Mouse (Mus musculus) midbrain, embryonic 11.5 days (tissue): ENCODE results near the gene Nprl2. TPM values are rescaled to one million over a fixed set of nuclear protein-coding genes. Genes with fewer than 3 reads are reported as not detected.

ENCODE experiments used
- ATAC-seq: fragments of 200-750 bp; cut with Nextera tagmentation; 2 replicates; pipeline ENCODE4 v1.8.0; 2017; ENCODE audit warnings: moderate TSS enrichment, moderate library complexity; ENCODE audit not compliant: low FRiP score
- DNase-seq: peaks from one replicate; pipeline ENCODE4 v3.0.0; 2015; ENCODE audit warnings: low spot score; ENCODE audit errors: missing footprints
- H3K27ac ChIP-seq: fragments of 300-500 bp; sonication (generic); 2 replicates; pipeline ENCODE4 v1.5.1; 2014; ENCODE audit warnings: low read depth, low read length
- H3K27me3 ChIP-seq: fragments of 300-500 bp; sonication (generic); 2 replicates; pipeline ENCODE4 v1.6.1; 2014; ENCODE audit warnings: mild to moderate bottlenecking, low read length, moderate library complexity, mixed read lengths; ENCODE audit not compliant: control insufficient read depth, insufficient read depth
- H3K36me3 ChIP-seq: fragments of 300-500 bp; sonication (generic); 2 replicates; pipeline ENCODE4 v1.6.1; 2014; ENCODE audit warnings: mild to moderate bottlenecking, low read length, moderate library complexity, mixed read lengths; ENCODE audit not compliant: control insufficient read depth, insufficient read depth
- H3K4me1 ChIP-seq: fragments of 300-500 bp; sonication (generic); 2 replicates; pipeline ENCODE4 v1.6.1; 2014; ENCODE audit warnings: low read length; ENCODE audit not compliant: control insufficient read depth, insufficient read depth
- H3K4me2 ChIP-seq: fragments of 300-500 bp; sonication (generic); 2 replicates; pipeline ENCODE4 v1.6.1; 2014; ENCODE audit warnings: mild to moderate bottlenecking, moderate library complexity
- H3K4me3 ChIP-seq: fragments of 300-500 bp; sonication (generic); 2 replicates; pipeline ENCODE4 v1.5.1; 2014; ENCODE audit warnings: low read depth, low read length
- H3K9ac ChIP-seq: fragments of 300-500 bp; sonication (generic); 2 replicates; pipeline ENCODE4 v1.6.1; 2014; ENCODE audit warnings: low read length
- H3K9me3 ChIP-seq: fragments of 300-500 bp; sonication (generic); 2 replicates; pipeline ENCODE4 v1.6.1; 2016; ENCODE audit warnings: low read length; ENCODE audit not compliant: control insufficient read depth
- WGBS: fragments of 180-500 bp; shearing (Covaris S2); extraction: QIAGEN DNeasy Blood & Tissue Kit; methylation state at CpG from one replicate; pipeline ENCODE4 v1.1.7; 2014; 5-methylcytosine and 5-hydroxymethylcytosine counted together
- polyA plus RNA-seq: library from polyadenylated mRNA; unstranded; fragments of >200 nt; fragmentation: Nextera tagmentation; extraction: Ambion mirVana; gene quantifications from 2 replicates; pipeline ENCODE4 v1.2.1, GENCODE M21; 2014

Nprl2 gene
- polyA plus RNA-seq, 1 experiment from 2014 or later, result 43.3 TPM

GRCm38 (mm10) chr9:107582509-107583062 is 40.6 kb downstream of the Nprl2 start:
- Histone ChIP-seq H3K4me3 (no peak overlapping the region), H3K9me3 (no peaks in the 10 kb centered on the region), H3K4me2 (no peak overlapping the region), H3K27ac (no peak overlapping the region), H3K27me3 (no peaks in the 10 kb centered on the region), H3K36me3 (no peaks in the 10 kb centered on the region), H3K9ac (no peak overlapping the region), H3K4me1 (peaks cover 11% of the 10 kb centered on the region)
- ATAC-seq (no peak), DNase-seq (no peak)
- WGBS, result 88% methylated on average over 7 of the region's 7 CpGs

GRCm38 (mm10) chr9:107583174-107583573 is 41.1 kb downstream of the Nprl2 start:
- H3K4me3 ChIP-seq, result no peak overlapping the region

GRCm38 (mm10) chr9:107586504-107586903 is 44.5 kb downstream of the Nprl2 start:
- Histone ChIP-seq H3K9ac (no peak overlapping the region), H3K4me3 (no peak overlapping the region), H3K27ac (no peak overlapping the region), H3K27me3 (no peaks in the 10 kb centered on the region), H3K36me3 (peaks cover 7% of the 10 kb centered on the region), H3K9me3 (no peaks in the 10 kb centered on the region), H3K4me2 (no peak overlapping the region), H3K4me1 (peaks cover 8% of the 10 kb centered on the region; the same call in 1 of the 2 replicates)
- ATAC-seq (no peak), DNase-seq (no peak)
- WGBS, result 91% methylated on average over 5 of the region's 5 CpGs

More at GRCm38 (mm10) chr9:107583174-107583573, 41.1 kb downstream of the Nprl2 start:
- Histone ChIP-seq H3K4me2 (no peak overlapping the region), H3K36me3 (no peaks in the 10 kb centered on the region), H3K4me1 (peaks cover 13% of the 10 kb centered on the region), H3K27me3 (no peaks in the 10 kb centered on the region), H3K9me3 (no peaks in the 10 kb centered on the region), H3K9ac (no peak overlapping the region), H3K27ac (no peak overlapping the region)
- no peak for DNase-seq
- WGBS, result 93% methylated on average over 14 of the region's 14 CpGs
- no peak for ATAC-seq

- 14% methylated on average over 46 of the region's 46 CpGs for WGBS
- ATAC-seq (peak; percentile 98), DNase-seq (peak; percentile 99)
- Histone ChIP-seq H3K9me3 (no peaks in the 10 kb centered on the region), H3K4me3 (peak within 1 kb of the TSS; percentile 72), H3K9ac (peak within 1 kb of the TSS; percentile 75), H3K4me1 (peaks cover 8% of the 10 kb centered on the region; the same call in 1 of the 2 replicates), H3K4me2 (peak within 1 kb of the TSS; percentile 63), H3K36me3 (peaks cover 9% of the 10 kb centered on the region), H3K27me3 (no peaks in the 10 kb centered on the region), H3K27ac (no peak within 1 kb of the TSS; the same call in 1 of the 2 replicates)
Observed at GRCm38 (mm10) chr9:107586974-107587832, 45.2 kb downstream of the Nprl2 start, which contains the start of gene Ifrd2. TSS of gene Ifrd2 (plus strand) at chr9:107587642.

GRCm38 (mm10) chr9:107587833-107588639 is 46.0 kb downstream of the Nprl2 start:
- H3K36me3 ChIP-seq, result peaks cover 9% of the 10 kb centered on the region
- peak overlapping the region; percentile 72 for H3K4me3 ChIP-seq
- H3K9me3 ChIP-seq, result no peaks in the 10 kb centered on the region
- peak overlapping the region; percentile 63 for H3K4me2 ChIP-seq
- H3K9ac ChIP-seq, result peak overlapping the region; percentile 75
- H3K27me3 ChIP-seq, result no peaks in the 10 kb centered on the region
- WGBS, result 6% methylated on average over 33 of the region's 33 CpGs
- ATAC-seq, result no peak
- no peak for DNase-seq
- peaks cover 8% of the 10 kb centered on the region; the same call in 1 of the 2 replicates for H3K4me1 ChIP-seq
- H3K27ac ChIP-seq, result no peak overlapping the region; the same call in 1 of the 2 replicates

GRCm38 (mm10) chr9:107590058-107590772 is 48.2 kb downstream of the Nprl2 start:
- no peak for ATAC-seq
- H3K36me3 ChIP-seq, result peaks cover 14% of the 10 kb centered on the region
- no peak for DNase-seq
- H3K27me3 ChIP-seq, result no peaks in the 10 kb centered on the region
- no peak overlapping the region for H3K9ac ChIP-seq
- H3K4me1 ChIP-seq, result peaks cover 8% of the 10 kb centered on the region; the same call in 1 of the 2 replicates
- 94% methylated on average over 25 of the region's 25 CpGs for WGBS
- H3K27ac ChIP-seq, result no peak overlapping the region
- H3K4me3 ChIP-seq, result no peak overlapping the region
- no peak overlapping the region for H3K4me2 ChIP-seq
- H3K9me3 ChIP-seq, result no peaks in the 10 kb centered on the region

- DNase-seq, result no peak
- H3K27me3 ChIP-seq, result no peaks in the 10 kb centered on the region
- no peak overlapping the region for H3K27ac ChIP-seq
- H3K4me3 ChIP-seq, result no peak overlapping the region
- H3K4me1 ChIP-seq, result peaks cover 8% of the 10 kb centered on the region; the same call in 1 of the 2 replicates
- WGBS, result 92% methylated on average over 6 of the region's 6 CpGs
- H3K4me2 ChIP-seq, result no peak overlapping the region
- H3K9ac ChIP-seq, result no peak overlapping the region
- H3K9me3 ChIP-seq, result no peaks in the 10 kb centered on the region
- ATAC-seq, result no peak
- H3K36me3 ChIP-seq, result peaks cover 14% of the 10 kb centered on the region
Observed at GRCm38 (mm10) chr9:107590773-107591060, 48.7 kb downstream of the Nprl2 start.

- no peak overlapping the region; the same call in 1 of the 2 replicates for H3K27ac ChIP-seq
- H3K36me3 ChIP-seq, result peaks cover 14% of the 10 kb centered on the region
- no peaks in the 10 kb centered on the region for H3K9me3 ChIP-seq
- H3K27me3 ChIP-seq, result no peaks in the 10 kb centered on the region
- DNase-seq, result no peak
- no peak overlapping the region for H3K9ac ChIP-seq
- no peak overlapping the region for H3K4me2 ChIP-seq
- peaks cover 4% of the 10 kb centered on the region; the same call in 1 of the 2 replicates for H3K4me1 ChIP-seq
- WGBS, result 83% methylated on average over 11 of the region's 11 CpGs
- no peak overlapping the region for H3K4me3 ChIP-seq
- ATAC-seq, result no peak
Observed at GRCm38 (mm10) chr9:107593101-107593976, 51.3 kb downstream of the Nprl2 start.
